Comparison of ENCODE assay signal across 24 mouse cellular contexts in genomic region chr16:91401569-91402165, GRCm38 (mm10). TPM values are rescaled to one million over a fixed set of nuclear protein-coding genes. Genes with fewer than 3 reads are reported as not detected.
DNase-seq lines count a peak whose midpoint lies in the region; ATAC-seq lines count a peak whose summit lies in the region.
"Had no signal": no experiment of that assay in that cellular context is flagged by ENCODE, and none has a peak within 500 bp of the region (broad histone marks: within the 10 kb centered on the region; RNA-seq: fewer than 3 reads in every experiment).

No protein-coding gene starts in this region.

- H3K9me3 ChIP-seq in limb, embryonic 12.5 days = no peaks in the 10 kb centered on the region
- no peaks in the 10 kb centered on the region for H3K9me3 ChIP-seq in limb, embryonic 10.5 days (replicated peaks)
- H3K9me3 ChIP-seq in embryonic facial prominence, embryonic 13.5 days = no peaks in the 10 kb centered on the region
- no peaks in the 10 kb centered on the region for H3K9me3 ChIP-seq in limb, embryonic 13.5 days
- H3K9me3 ChIP-seq: forebrain, embryonic 12.5 days; heart, embryonic 12.5 days had no signal

- H3K4me1 ChIP-seq in limb, embryonic 12.5 days (replicated peaks) = peaks cover 24% of the 10 kb centered on the region
- peaks cover 13% of the 10 kb centered on the region for H3K4me1 ChIP-seq in limb, embryonic 10.5 days
- peaks cover 28% of the 10 kb centered on the region for H3K4me1 ChIP-seq in embryonic facial prominence, embryonic 13.5 days
- H3K4me1 ChIP-seq in limb, embryonic 13.5 days = peaks cover 33% of the 10 kb centered on the region

- peak overlapping the region; percentile 70 for H3K27ac ChIP-seq in limb, embryonic 12.5 days
- no peak overlapping the region for H3K27ac ChIP-seq in limb, embryonic 10.5 days
- H3K27ac ChIP-seq in embryonic facial prominence, embryonic 13.5 days = peak overlapping the region; percentile 60
- H3K27ac ChIP-seq in limb, embryonic 13.5 days = peak overlapping the region; percentile 61; the same call in 1 of the 2 replicates
- H3K27ac ChIP-seq: forebrain, embryonic 12.5 days had no signal

- no peak for ATAC-seq in limb, embryonic 12.5 days (ENCODE audit: insufficient number of reproducible peaks, insufficient read depth, low FRiP score, low TSS enrichment, low read depth)
- no peak for ATAC-seq in embryonic facial prominence, embryonic 13.5 days (ENCODE audit: insufficient number of reproducible peaks, insufficient read depth, low FRiP score, low TSS enrichment, low read depth)
- peak; percentile 54 for ATAC-seq in limb, embryonic 13.5 days (ENCODE audit: low FRiP score, low read depth)
- ATAC-seq: forebrain, embryonic 16.5 days; hindbrain, embryonic 16.5 days; inflammation-experienced regulatory T-cells, adult 6 months had no signal

- no peaks in the 10 kb centered on the region for H3K27me3 ChIP-seq in limb, embryonic 12.5 days
- H3K27me3 ChIP-seq in limb, embryonic 10.5 days (ENCODE audit: low read depth, poor library complexity, severe bottlenecking) = no peaks in the 10 kb centered on the region
- H3K27me3 ChIP-seq in embryonic facial prominence, embryonic 13.5 days = no peaks in the 10 kb centered on the region
- no peaks in the 10 kb centered on the region for H3K27me3 ChIP-seq in limb, embryonic 13.5 days
- H3K27me3 ChIP-seq: CH12.LX; heart, embryonic 12.5 days had no signal

- no peak overlapping the region for H3K4me2 ChIP-seq in limb, embryonic 12.5 days
- no peak overlapping the region for H3K4me2 ChIP-seq in embryonic facial prominence, embryonic 13.5 days
- no peak overlapping the region; the same call in 1 of the 2 replicates for H3K4me2 ChIP-seq in limb, embryonic 13.5 days (replicated peaks)
- H3K4me2 ChIP-seq: forebrain, embryonic 12.5 days; heart, embryonic 12.5 days had no signal

- H3K9ac ChIP-seq in limb, embryonic 12.5 days (replicated peaks) = no peak overlapping the region
- no peak overlapping the region for H3K9ac ChIP-seq in embryonic facial prominence, embryonic 13.5 days
- H3K9ac ChIP-seq in limb, embryonic 13.5 days = no peak overlapping the region
- H3K9ac ChIP-seq: forebrain, embryonic 12.5 days; heart, embryonic 12.5 days had no signal

- no peak overlapping the region for H3K4me3 ChIP-seq in limb, embryonic 12.5 days (replicated peaks)
- H3K4me3 ChIP-seq in limb, embryonic 10.5 days = no peak overlapping the region
- H3K4me3 ChIP-seq in embryonic facial prominence, embryonic 13.5 days = no peak overlapping the region
- no peak overlapping the region for H3K4me3 ChIP-seq in limb, embryonic 13.5 days
- H3K4me3 ChIP-seq: forebrain, embryonic 12.5 days; heart, embryonic 12.5 days had no signal

- WGBS in limb, embryonic 12.5 days = 67% methylated on average over 6 of the region's 6 CpGs
- 89% methylated on average over 6 of the region's 6 CpGs for WGBS in limb, embryonic 10.5 days
- 52% methylated on average over 6 of the region's 6 CpGs for WGBS in embryonic facial prominence, embryonic 13.5 days
- 42% methylated on average over 6 of the region's 6 CpGs for WGBS in limb, embryonic 13.5 days

- no peak for DNase-seq in limb, embryonic 10.5 days (ENCODE audit: low spot score)
- DNase-seq in gastrocnemius, postnatal 4 days (ENCODE audit: low spot score in 2 of 2) = no peak
- no peak for DNase-seq in cerebellum, adult 9-10 months
- DNase-seq: adrenal gland, adult 2 months; adrenal gland, postnatal 36 days; cerebellum, adult 2 months; cerebellum, postnatal 14 days; gastrocnemius, postnatal 10 days; heart, postnatal 36 days had no signal

- H3K36me3 ChIP-seq in limb, embryonic 12.5 days = peaks cover 26% of the 10 kb centered on the region
- peaks cover 42% of the 10 kb centered on the region for H3K36me3 ChIP-seq in limb, embryonic 10.5 days
- peaks cover 24% of the 10 kb centered on the region for H3K36me3 ChIP-seq in embryonic facial prominence, embryonic 13.5 days
- peaks cover 25% of the 10 kb centered on the region for H3K36me3 ChIP-seq in limb, embryonic 13.5 days

RNA-seq across cellular contexts. Expression of gene Il10rb, which starts 4.3 kb away (rescaled TPM):
- 8.0 and 9.6 TPM in 2 replicates for polyA plus RNA-seq in limb, embryonic 12.5 days (2016; fragmentation: Nextera tagmentation; extraction: Ambion mirVana)
- polyA plus RNA-seq in limb, embryonic 10.5 days (2016; fragmentation: Nextera tagmentation; extraction: Ambion mirVana) = 7.0 TPM in 2 replicates
- polyA plus RNA-seq in embryonic facial prominence, embryonic 13.5 days (2015; fragmentation: Nextera tagmentation; extraction: Ambion mirVana) = 19.4 and 19.6 TPM in 2 replicates
- 15.6 and 18.2 TPM in 2 replicates for polyA plus RNA-seq in limb, embryonic 13.5 days (2015; fragmentation: Nextera tagmentation; extraction: Ambion mirVana)
- 10 to 100 TPM; 26.3 to 27.4 TPM for total RNA-seq in gastrocnemius, postnatal 4 days (2021)

RNA-seq across cellular contexts. Expression of gene Gm21970, which starts 10.1 kb away (rescaled TPM):
- polyA plus RNA-seq in limb, embryonic 12.5 days (2016; fragmentation: Nextera tagmentation; extraction: Ambion mirVana) = not detected in 2 replicates
- not detected in 2 replicates for polyA plus RNA-seq in limb, embryonic 10.5 days (2016; fragmentation: Nextera tagmentation; extraction: Ambion mirVana)
- not detected in 2 replicates for polyA plus RNA-seq in embryonic facial prominence, embryonic 13.5 days (2015; fragmentation: Nextera tagmentation; extraction: Ambion mirVana)
- polyA plus RNA-seq in limb, embryonic 13.5 days (2015; fragmentation: Nextera tagmentation; extraction: Ambion mirVana) = not detected in 2 replicates
- total RNA-seq in gastrocnemius, postnatal 4 days (2021) = not detected
- total RNA-seq: adrenal gland, postnatal 36 days; CH12.LX; gastrocnemius, postnatal 10 days; heart, adult 8-10 months had no signal
- polyA plus RNA-seq: adrenal gland, adult 2 months; cerebellum, adult 2 months; cortical plate, adult 2 months; forebrain, embryonic 12.5 days; forebrain, embryonic 16.5 days; frontal cortex, adult 2 months; gonadal fat pad, adult 2 months; heart, embryonic 12.5 days; heart, embryonic 16.5 days; hindbrain, embryonic 11.5 days; hindbrain, embryonic 16.5 days had no signal

RNA-seq across cellular contexts. Expression of gene Ifnar2, which starts 29.1 kb away (rescaled TPM):
- polyA plus RNA-seq in limb, embryonic 12.5 days (2016; fragmentation: Nextera tagmentation; extraction: Ambion mirVana) = 41.0 and 43.6 TPM in 2 replicates
- polyA plus RNA-seq in limb, embryonic 10.5 days (2016; fragmentation: Nextera tagmentation; extraction: Ambion mirVana) = 33.0 and 35.3 TPM in 2 replicates
- 55.6 and 65.0 TPM in 2 replicates for polyA plus RNA-seq in embryonic facial prominence, embryonic 13.5 days (2015; fragmentation: Nextera tagmentation; extraction: Ambion mirVana)
- 54.6 and 58.1 TPM in 2 replicates for polyA plus RNA-seq in limb, embryonic 13.5 days (2015; fragmentation: Nextera tagmentation; extraction: Ambion mirVana)
- total RNA-seq in gastrocnemius, postnatal 4 days (2021) = 10 to 100 TPM; 26.1 to 31.4 TPM
